Mouse (Mus musculus): ENCODE results near the gene Ace.

DNA sequence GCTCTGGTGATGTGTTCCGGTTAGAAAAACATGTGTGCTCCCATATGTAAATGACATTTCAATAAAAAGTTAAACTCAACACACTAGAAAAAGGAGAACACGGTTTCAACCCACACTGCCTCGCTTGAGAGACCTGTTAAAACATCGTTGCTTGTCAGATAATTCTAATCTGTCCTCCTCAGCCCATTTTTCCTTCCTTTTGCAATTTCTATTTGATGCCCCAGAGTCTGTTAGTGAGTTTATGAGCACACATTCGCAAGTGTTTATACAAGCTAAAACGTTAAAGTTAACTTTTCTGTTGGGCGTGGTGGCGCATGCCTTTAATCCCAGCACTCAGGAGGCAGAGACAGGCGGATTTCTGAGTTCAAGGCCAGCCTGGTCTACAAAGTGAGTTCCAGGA lies 67.2 kb downstream of the Ace start:
- TF ChIP-seq CTCF (IDR thresholded peaks at IDR 0.05; ENCODE audit: low read depth, low read length) = no peak
- TF ChIP-seq POLR2A (IDR thresholded peaks at IDR 0.05; ENCODE audit: borderline replicate concordance, low read depth, low read length) = no peak

Measured in bone marrow macrophage, adult 2 months (primary cell).